Mouse (Mus musculus): Measurements from ENCODE around the gene Ccz1. TPM values are rescaled to one million over a fixed set of nuclear protein-coding genes. Genes with fewer than 3 reads are reported as not detected.
A peak's percentile ranks its signal among the peaks of the same experiment; 100 is the strongest.

The Ccz1 gene
- polyA plus RNA-seq, 1 experiment from 2014 or later, result 57.1 TPM

DNA sequence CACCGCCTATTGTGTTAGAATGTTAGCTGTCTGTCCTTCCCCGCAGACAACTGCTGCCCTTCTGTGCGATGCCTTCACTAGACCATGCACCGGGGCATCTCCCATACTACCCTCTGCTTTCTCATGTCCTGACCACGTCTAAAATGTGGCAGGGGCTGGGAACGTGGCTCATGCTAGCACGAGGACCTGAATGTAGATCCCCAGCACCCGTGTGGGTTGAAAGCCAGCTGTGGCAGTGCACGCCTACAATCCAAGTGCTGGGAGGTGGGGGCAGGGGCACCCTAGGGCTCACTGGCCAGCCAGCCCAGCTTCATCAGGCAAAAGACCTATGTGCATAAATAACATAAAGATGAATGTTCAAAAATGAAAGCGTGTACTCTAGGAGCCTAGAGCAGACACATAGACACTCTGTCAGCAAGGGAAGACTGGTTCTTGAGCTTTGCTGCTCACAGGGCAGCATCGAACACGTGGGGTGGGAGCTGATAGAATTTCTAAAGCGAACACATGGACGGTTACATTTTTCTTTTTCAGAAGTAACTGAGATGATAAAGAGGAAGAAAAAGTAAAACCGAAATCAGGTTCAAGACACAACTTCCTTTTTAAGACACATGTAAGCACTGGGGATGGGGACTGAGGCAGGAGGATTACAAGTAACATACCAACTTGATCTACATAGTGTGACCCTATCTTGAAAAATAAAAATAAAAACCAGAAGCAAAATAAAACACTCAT, 12.1 kb downstream of the Ccz1 start:
- Histone ChIP-seq H3K27me3 (ENCODE audit: control insufficient read depth, insufficient read depth, low read length) (no peaks in the 10 kb centered on the region), H3K4me1 (replicated peaks; ENCODE audit: control insufficient read depth, insufficient read depth) (no peaks in the 10 kb centered on the region), H3K9ac (ENCODE audit: low read length) (no peak overlapping the region), H3K36me3 (ENCODE audit: control insufficient read depth, insufficient read depth, low read length) (peaks cover 29% of the 10 kb centered on the region), H3K4me2 (replicated peaks; ENCODE audit: low read depth) (no peak overlapping the region), H3K9me3 (ENCODE audit: control insufficient read depth, low read length) (no peaks in the 10 kb centered on the region), H3K4me3 (ENCODE audit: low read depth, low read length) (no peak overlapping the region), H3K27ac (replicated peaks) (no peak overlapping the region)
- ATAC-seq (ENCODE audit: low FRiP score, low TSS enrichment), result no peak
- no peak for DNase-seq (ENCODE audit: low spot score)
- TF ChIP-seq EP300 (optimal IDR thresholded peaks at IDR 0.05), result no peak
- no peak for TF ChIP-seq CTCF (IDR thresholded peaks at IDR 0.05; ENCODE audit: low read depth)
- 90% methylated on average over 15 of the region's 15 CpGs for WGBS

DNA sequence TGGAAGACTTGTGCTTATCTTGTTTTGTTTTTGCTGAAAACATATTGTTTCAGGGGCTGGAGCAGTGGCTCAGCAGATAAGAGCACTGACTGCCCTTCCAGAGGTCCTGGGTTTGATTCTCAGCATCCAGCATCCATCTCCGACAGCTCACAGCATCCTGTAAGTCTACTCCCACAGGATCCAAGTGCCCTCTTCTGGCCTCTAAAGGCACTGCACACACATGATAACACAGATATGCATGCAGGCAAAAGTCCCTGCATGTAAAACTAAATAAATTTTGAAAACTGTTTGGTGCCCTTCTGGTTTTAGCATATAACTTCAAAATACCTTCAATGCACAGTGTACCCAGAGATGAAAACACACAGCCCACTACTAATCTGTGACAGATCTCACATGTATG, 15.3 kb downstream of the Ccz1 start:
- Histone ChIP-seq H3K4me3 (ENCODE audit: low read depth, low read length) (no peak overlapping the region), H3K4me2 (replicated peaks; ENCODE audit: low read depth) (no peak overlapping the region), H3K9ac (ENCODE audit: low read length) (no peak overlapping the region), H3K36me3 (ENCODE audit: control insufficient read depth, insufficient read depth, low read length) (peaks cover 35% of the 10 kb centered on the region), H3K9me3 (ENCODE audit: control insufficient read depth, low read length) (no peaks in the 10 kb centered on the region), H3K27ac (replicated peaks) (no peak overlapping the region), H3K4me1 (replicated peaks; ENCODE audit: control insufficient read depth, insufficient read depth) (no peaks in the 10 kb centered on the region), H3K27me3 (ENCODE audit: control insufficient read depth, insufficient read depth, low read length) (no peaks in the 10 kb centered on the region)
- DNase-seq (ENCODE audit: low spot score) (peak; percentile 30), ATAC-seq (ENCODE audit: low FRiP score, low TSS enrichment) (no peak)
- TF ChIP-seq CTCF (IDR thresholded peaks at IDR 0.05; ENCODE audit: low read depth) (peak; percentile 61), EP300 (optimal IDR thresholded peaks at IDR 0.05) (no peak)
- WGBS, result 89% methylated on average over 1 of the region's 1 CpGs

DNA sequence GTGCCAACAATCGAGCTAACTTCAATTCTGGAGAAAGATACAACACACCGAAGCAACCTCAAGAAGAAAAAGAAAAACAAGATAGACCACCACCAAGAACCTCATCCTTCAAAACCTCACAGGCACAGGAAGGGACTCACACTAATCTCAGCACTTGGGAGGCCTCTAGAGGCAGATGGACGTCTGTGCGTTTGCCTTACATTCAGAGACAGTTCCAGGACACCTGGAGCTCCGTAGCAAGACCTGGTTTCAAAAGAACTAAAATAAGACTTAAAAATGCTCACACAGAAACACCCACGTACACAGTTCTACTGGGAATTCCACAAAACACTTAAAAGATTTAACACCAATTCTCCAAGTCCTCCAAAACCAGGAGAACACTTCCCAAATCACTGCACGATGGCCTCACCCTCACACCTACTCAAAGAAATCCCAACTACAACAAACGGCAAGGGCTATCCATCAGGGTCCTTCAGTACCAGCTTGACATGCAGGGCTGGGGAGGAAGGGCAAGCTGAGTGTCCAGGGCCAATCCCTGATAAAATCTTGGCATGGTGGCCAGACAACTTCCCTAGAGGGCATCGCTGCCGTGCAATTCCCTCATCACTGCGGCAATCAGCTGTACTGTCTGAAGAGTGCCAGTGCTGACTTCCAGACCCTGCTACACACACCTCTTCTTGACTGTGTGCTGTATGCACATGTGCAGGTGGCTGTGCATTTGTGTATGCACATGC, 19.9 kb downstream of the Ccz1 start:
- no peak overlapping the region for H3K4me3 ChIP-seq (ENCODE audit: low read depth, low read length)
- H3K36me3 ChIP-seq (ENCODE audit: control insufficient read depth, insufficient read depth, low read length), result peaks cover 39% of the 10 kb centered on the region
- H3K4me1 ChIP-seq (replicated peaks; ENCODE audit: control insufficient read depth, insufficient read depth), result no peaks in the 10 kb centered on the region
- no peak overlapping the region for H3K27ac ChIP-seq (replicated peaks)
- no peaks in the 10 kb centered on the region for H3K27me3 ChIP-seq (ENCODE audit: control insufficient read depth, insufficient read depth, low read length)
- DNase-seq (ENCODE audit: low spot score), result no peak
- H3K9me3 ChIP-seq (ENCODE audit: control insufficient read depth, low read length), result no peaks in the 10 kb centered on the region
- 71% methylated on average over 11 of the region's 11 CpGs for WGBS
- H3K4me2 ChIP-seq (replicated peaks; ENCODE audit: low read depth), result no peak overlapping the region
- TF ChIP-seq CTCF (IDR thresholded peaks at IDR 0.05; ENCODE audit: low read depth), result peak; percentile 47
- no peak for TF ChIP-seq EP300 (optimal IDR thresholded peaks at IDR 0.05)
- H3K9ac ChIP-seq (ENCODE audit: low read length), result no peak overlapping the region
- no peak for ATAC-seq (ENCODE audit: low FRiP score, low TSS enrichment)

DNA sequence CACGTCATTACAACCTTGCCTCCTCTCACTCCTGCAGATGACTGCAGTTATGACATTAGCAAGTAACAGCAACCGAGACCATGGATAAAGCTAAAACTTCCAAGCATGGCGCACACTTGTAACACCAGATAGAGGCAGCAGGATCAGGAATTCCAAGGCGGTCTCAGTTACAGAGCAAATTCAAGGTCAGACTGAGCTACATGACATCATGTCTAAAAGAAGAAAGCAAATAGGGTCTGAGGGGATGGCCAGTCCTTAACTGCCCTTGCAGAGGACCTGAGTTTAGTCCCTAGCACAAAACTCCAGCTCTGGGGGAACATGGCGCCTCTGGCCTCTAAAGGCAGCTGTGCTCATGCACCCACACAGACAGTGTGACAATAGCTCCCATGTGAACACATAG, 20.8 kb downstream of the Ccz1 start:
- H3K4me1 ChIP-seq (replicated peaks; ENCODE audit: control insufficient read depth, insufficient read depth), result no peaks in the 10 kb centered on the region
- H3K4me2 ChIP-seq (replicated peaks; ENCODE audit: low read depth), result no peak overlapping the region
- no peak overlapping the region for H3K4me3 ChIP-seq (ENCODE audit: low read depth, low read length)
- no peak overlapping the region for H3K9ac ChIP-seq (ENCODE audit: low read length)
- no peaks in the 10 kb centered on the region for H3K9me3 ChIP-seq (ENCODE audit: control insufficient read depth, low read length)
- no peak overlapping the region for H3K27ac ChIP-seq (replicated peaks)
- TF ChIP-seq CTCF (IDR thresholded peaks at IDR 0.05; ENCODE audit: low read depth), result no peak
- no peak for TF ChIP-seq EP300 (optimal IDR thresholded peaks at IDR 0.05)
- 92% methylated on average over 5 of the region's 5 CpGs for WGBS
- DNase-seq (ENCODE audit: low spot score) (no peak), ATAC-seq (ENCODE audit: low FRiP score, low TSS enrichment) (no peak)
- no peaks in the 10 kb centered on the region for H3K27me3 ChIP-seq (ENCODE audit: control insufficient read depth, insufficient read depth, low read length)
- H3K36me3 ChIP-seq (ENCODE audit: control insufficient read depth, insufficient read depth, low read length), result peaks cover 38% of the 10 kb centered on the region

DNA sequence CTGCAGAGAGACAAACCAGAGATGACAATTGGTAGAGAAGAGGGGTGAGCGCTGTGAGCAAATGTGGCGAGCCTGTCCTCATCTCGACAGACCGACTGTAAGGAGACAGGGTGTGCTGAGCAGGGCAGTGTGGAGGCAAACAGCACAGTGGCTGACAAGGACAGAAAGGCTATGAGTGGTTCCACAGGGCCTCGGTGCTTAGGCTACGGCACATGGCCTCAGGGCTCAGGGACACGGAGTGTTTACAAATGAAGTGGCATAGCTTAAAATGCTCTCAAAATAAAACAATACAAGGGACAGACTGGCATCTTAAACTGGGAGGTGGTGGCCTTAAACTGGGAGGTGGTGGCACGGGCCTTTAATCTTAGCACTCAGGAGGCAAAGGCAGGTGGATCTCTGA, 21.4 kb downstream of the Ccz1 start:
- DNase-seq (ENCODE audit: low spot score), result no peak
- peak overlapping the region; percentile 53; the same call in 1 of the 2 replicates for H3K27ac ChIP-seq (replicated peaks)
- H3K4me3 ChIP-seq (ENCODE audit: low read depth, low read length), result no peak overlapping the region
- TF ChIP-seq EP300 (optimal IDR thresholded peaks at IDR 0.05) (no peak), CTCF (IDR thresholded peaks at IDR 0.05; ENCODE audit: low read depth) (no peak)
- ATAC-seq (ENCODE audit: low FRiP score, low TSS enrichment), result 0 out of 2 replicates have a peak, but pooled peaks have one; percentile 10
- H3K9ac ChIP-seq (ENCODE audit: low read length), result no peak overlapping the region
- H3K27me3 ChIP-seq (ENCODE audit: control insufficient read depth, insufficient read depth, low read length), result no peaks in the 10 kb centered on the region
- H3K36me3 ChIP-seq (ENCODE audit: control insufficient read depth, insufficient read depth, low read length), result peaks cover 38% of the 10 kb centered on the region
- H3K4me1 ChIP-seq (replicated peaks; ENCODE audit: control insufficient read depth, insufficient read depth), result no peaks in the 10 kb centered on the region
- 73% methylated on average over 8 of the region's 8 CpGs for WGBS
- no peak overlapping the region for H3K4me2 ChIP-seq (replicated peaks; ENCODE audit: low read depth)
- no peaks in the 10 kb centered on the region for H3K9me3 ChIP-seq (ENCODE audit: control insufficient read depth, low read length)

DNA sequence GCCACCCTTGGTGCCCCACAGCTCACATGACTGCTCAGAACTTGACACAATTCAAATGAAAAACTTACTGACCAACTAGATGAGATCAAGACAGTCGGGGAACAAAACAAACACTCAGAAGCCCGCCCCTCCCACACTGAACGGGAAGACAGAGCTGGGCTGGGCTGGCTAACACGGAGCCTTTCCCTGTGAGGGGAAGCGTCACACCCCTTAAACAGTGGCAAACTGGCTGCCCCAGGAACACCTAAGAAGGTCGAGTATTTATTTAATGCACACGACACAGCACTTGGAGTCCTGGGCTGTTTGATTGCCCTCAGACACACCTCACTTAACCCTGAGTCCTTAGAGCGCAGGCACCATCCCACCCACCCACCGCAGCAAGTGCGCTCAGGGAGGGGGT, 22.0 kb downstream of the Ccz1 start:
- Histone ChIP-seq H3K4me2 (replicated peaks; ENCODE audit: low read depth) (no peak overlapping the region), H3K27me3 (ENCODE audit: control insufficient read depth, insufficient read depth, low read length) (no peaks in the 10 kb centered on the region), H3K36me3 (ENCODE audit: control insufficient read depth, insufficient read depth, low read length) (peaks cover 38% of the 10 kb centered on the region), H3K9ac (ENCODE audit: low read length) (no peak overlapping the region), H3K9me3 (ENCODE audit: control insufficient read depth, low read length) (no peaks in the 10 kb centered on the region), H3K27ac (replicated peaks) (no peak overlapping the region; the same call in 1 of the 2 replicates), H3K4me3 (ENCODE audit: low read depth, low read length) (no peak overlapping the region), H3K4me1 (replicated peaks; ENCODE audit: control insufficient read depth, insufficient read depth) (no peaks in the 10 kb centered on the region)
- WGBS, result 58% methylated on average over 10 of the region's 10 CpGs
- ATAC-seq (ENCODE audit: low FRiP score, low TSS enrichment) (peak; percentile 91), DNase-seq (ENCODE audit: low spot score) (peak; percentile 83)
- TF ChIP-seq CTCF (IDR thresholded peaks at IDR 0.05; ENCODE audit: low read depth) (no peak), EP300 (optimal IDR thresholded peaks at IDR 0.05) (no peak)

All from stomach, postnatal 0 days (tissue).